Mouse (Mus musculus): ENCODE measurements around the gene Tyw1.

DNA sequence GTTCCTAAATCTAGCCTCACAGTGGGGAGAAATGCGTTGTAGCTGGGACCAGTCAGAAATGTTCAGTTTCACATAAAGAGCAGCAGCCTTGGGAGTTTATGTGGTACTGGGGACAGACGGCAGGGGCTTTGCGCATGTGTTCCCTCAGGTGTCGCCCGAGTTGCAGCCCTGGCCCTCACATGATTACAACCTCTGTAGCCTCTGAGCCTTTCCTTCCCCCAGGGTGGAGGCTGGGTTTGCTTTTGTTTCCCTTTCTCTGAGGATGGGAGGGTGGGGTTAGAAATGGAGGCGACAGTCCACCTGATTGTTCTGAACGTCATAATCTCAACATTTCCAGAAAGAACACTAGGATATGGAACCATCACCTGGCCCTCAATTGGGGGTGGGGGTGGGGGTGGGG lies 52.5 kb downstream of the Tyw1 start:
- TF ChIP-seq POLR2A (IDR thresholded peaks at IDR 0.05; ENCODE audit: borderline replicate concordance, control insufficient read depth, low read depth, low read length): no peak
- TF ChIP-seq CTCF (IDR thresholded peaks at IDR 0.05; ENCODE audit: control insufficient read depth, insufficient read depth, low read length): no peak
